Mouse (Mus musculus): Measurements from ENCODE around the gene Phb2.
"Not testable (repeated sequence)": the region's sequence is repeated elsewhere in the genome, so short reads cannot be mapped to it uniquely, and the experiment has no call there.

Phb2 gene

DNA sequence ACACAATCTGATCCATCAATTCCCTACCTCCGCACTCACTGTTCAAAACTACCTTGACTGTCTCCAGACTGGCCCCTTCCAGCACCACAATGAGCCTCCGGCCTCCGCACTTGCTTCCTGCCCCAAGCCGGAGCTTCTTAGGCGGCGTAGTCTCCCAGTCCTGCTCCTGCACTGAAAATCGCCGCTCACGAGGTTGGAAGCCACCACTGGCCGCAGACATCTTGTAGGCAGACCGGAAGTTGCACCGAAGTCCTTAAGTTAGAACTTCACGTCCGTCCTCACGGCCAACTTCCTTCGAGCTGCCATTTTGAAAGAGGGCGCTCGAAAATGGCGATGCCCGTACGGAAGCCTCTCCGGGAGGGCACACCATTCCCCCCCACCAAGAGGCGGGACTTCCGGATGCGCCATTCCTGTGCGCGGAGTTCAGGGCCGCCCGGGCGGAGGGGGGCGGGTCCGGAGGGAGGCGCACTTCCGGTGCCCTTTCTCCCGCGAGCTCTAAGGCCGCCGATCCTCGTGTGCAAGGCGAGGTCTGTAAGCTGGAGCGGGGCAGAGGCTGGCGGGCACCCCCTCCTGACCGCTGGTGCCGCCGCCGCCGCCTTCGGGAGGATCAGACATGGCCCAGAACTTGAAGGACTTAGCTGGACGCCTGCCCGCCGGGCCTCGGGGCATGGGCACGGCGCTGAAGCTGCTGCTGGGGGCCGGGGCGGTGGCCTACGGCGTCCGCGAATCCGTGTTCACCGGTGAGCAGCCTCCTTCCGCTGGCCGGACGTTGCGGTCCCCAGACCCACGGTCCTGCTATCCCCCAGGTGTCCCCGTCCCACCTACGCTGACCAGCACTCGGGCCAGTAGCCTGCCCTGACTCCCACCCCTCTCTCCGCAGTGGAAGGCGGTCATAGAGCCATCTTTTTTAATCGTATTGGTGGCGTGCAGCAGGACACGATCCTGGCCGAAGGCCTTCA is at the start of gene Phb2, which contains the start of gene Emg1:
Phb2 (plus strand) TSS at position 513 of the 959 bp plus-strand sequence.
Emg1 (minus strand) TSS at position 355 of the 959 bp plus-strand sequence.
- peak; percentile 98 for DNase-seq (ENCODE audit: low read depth)

DNA sequence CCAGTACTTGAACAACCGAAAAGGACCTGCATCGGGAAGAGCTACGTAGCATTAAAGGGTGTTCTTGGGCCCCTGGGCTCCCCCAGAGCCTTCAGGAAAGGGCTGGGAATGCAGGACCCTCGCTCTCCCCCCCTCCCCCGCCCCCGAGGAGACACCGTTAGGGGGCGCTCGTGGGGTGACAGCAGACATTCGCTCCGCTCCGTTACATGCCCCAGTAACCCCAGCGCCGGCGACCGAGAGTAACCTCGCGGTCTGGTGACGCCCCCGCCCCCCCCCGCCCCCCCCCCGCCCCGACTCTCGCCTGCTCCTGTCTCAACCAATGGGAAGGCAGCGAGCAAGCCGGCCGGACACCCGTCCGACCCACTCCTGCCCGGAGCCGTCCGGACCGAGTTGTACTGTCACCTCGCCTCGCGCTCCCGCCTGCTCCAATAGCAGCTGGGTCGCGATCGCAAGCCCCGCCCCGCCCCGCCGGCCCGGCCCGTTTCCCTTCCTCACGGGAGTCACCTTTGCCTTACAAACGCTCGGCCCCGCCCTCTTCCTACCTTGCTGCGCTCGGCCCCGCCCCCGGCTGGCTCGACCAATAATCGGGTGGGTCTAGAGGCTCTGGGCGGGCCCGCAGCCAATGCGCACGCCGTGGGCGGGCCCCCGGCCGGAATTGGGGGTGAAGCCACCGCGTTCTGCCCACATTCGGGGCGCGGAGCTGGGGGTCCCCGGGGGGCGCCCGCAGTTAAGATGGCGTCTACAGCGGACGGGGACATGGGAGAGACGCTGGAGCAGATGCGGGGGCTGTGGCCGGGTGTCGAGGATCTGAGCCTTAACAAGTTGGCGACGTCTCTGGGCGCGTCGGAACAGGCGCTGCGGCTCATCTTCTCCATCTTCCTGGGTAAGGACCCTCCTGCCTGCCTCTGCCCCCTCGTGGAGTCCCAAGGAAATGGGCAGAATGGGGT is 49.4 kb upstream of the Phb2 start, which contains the start of gene Lpcat3:
Lpcat3 (plus strand) TSS at position 551 of the 947 bp plus-strand sequence.
- peak; percentile 100 for DNase-seq (ENCODE audit: low read depth)

DNA sequence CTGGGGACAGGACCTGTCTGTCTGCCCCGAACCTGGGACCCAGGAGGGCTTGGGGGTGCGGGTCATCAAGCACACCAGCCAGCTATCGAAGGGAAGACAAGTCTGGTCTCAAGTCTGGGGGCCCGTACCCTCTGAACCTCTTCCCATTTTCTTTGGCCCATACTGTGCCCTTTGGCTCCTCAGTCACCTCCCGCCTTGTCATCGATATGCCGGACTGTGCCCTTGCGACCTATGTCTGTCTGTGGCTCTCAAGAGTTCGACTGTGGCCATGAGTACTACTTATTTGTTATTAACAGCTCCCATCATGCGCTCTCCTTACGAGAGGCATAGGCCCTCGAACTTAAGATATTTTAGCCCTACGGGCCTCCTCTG is 48.7 kb upstream of the Phb2 start:
- no peak for DNase-seq (ENCODE audit: low read depth)

- no peak for DNase-seq (ENCODE audit: low read depth)
These were observed 47.9 kb upstream of the Phb2 start for GRCm38 (mm10) chr6:124664256-124664655.

DNA sequence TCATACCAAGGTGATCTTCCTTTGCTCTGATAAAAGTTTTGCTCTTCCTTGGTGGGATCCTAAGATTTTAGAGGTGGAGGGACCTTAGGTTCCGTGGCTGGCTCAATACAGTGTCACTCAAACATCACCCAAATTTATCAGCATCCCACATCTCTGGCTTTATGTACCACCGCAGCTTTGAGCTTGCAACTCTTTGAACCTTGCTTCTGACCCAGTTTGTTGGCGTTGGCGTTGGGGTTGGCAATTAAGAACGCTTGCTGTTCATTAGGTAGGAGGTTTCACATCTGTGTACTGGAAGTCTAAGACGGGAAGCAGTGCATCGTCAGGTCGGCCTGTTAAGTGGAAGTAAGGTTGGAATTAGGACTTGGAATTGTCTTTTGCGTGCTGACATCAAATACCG is 47.1 kb upstream of the Phb2 start:
- DNase-seq (ENCODE audit: low read depth) = no peak

- DNase-seq (ENCODE audit: low read depth) = no peak
These were observed 42.8 kb upstream of the Phb2 start for GRCm38 (mm10) chr6:124669234-124669859.

DNA sequence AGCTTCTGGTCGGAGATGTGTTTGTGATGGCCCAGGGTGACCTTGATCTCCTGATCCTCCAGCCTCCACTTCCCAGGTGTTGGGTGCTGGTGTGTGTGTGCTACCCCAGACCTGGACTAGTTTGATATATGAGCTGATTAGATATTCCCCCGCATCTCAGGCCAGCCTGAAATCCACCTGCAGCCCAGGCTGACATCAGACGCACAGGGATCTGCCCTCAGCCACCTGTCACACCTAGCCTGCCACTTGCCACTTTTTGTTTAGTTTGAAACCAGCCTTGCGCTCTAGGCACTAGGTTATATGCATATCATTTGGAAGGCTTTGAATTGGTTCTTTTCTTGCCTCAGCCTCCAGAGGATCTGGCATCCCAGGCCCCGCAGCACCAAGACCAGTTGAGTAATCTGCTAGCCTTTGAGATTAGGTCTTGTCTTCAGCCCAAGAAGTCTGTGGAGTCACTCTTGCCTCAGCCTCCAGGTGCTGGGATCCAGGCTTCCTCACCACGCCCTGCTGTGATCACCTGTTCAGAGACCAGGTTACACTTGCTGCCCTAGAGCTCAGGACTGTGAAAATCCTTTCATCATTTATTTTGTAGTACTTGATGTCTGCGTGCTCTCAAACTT is 41.7 kb upstream of the Phb2 start:
- no peak for DNase-seq (ENCODE audit: low read depth)

DNA sequence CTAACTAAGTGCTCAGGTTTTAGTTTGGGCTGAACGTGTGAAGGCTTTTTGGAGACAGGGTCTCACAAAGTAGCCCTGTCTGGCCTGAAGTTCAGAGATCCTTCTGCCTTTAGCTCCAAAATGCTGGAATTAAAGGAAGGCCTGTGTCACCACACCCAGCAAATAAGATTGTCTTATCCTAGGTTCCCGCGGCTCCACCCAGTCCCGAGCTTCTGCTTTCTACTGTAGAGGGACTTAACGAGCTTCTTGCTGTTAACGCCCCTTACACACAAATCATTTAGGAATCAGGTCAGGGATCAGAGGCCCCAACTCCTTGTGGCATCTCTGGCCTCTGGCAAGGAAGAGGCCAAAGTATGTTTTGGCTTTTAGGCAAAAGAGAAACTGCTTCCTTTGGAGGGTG is 40.0 kb upstream of the Phb2 start:
- no peak for DNase-seq (ENCODE audit: low read depth)

DNA sequence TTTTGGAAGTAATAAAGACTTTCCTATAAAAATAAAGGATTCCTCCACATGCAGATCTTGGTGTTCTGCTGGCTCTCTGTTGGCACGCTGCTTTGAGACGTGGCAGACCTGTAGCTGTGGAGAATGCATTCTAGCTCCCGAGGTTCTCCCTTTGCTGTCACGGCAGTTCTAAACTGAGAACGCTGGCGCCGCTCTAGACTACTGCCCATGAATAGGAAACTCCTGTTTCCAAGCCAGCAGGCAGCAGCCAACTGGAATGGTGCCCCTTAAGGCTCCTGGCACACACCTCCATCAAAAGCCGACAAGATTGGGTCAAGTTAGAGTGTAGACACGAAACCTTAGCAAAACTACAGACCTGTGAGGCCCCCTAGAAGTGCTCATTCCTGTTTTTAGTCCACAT is 38.5 kb upstream of the Phb2 start:
- DNase-seq (ENCODE audit: low read depth) = no peak

GRCm38 (mm10) chr6:124674591-124674990 is 37.5 kb upstream of the Phb2 start:
- no peak for DNase-seq (ENCODE audit: low read depth)

DNA sequence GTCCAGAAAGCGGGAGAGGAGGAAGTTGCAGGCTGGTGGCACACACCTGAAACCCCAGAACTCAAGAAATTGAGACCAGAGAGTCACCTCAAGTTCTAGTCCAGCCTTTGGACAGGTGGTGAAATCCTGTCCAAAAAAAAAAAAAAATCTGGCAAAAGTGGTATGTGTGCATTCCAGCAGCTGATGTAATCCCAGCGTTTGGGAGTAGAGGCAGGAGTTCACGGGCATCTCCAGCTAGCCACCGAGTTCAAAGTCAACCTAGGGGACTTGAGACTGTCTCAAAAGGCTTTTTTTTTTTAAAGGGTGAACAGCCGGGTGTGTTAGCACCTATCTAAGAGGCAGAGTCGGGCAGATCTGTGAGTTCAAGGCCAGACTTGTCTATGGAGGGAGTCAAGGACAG is 36.0 kb upstream of the Phb2 start:
- no peak for DNase-seq (ENCODE audit: low read depth)

- DNase-seq (ENCODE audit: low read depth) = no peak
These were observed 33.4 kb upstream of the Phb2 start for GRCm38 (mm10) chr6:124678769-124679168.

DNA sequence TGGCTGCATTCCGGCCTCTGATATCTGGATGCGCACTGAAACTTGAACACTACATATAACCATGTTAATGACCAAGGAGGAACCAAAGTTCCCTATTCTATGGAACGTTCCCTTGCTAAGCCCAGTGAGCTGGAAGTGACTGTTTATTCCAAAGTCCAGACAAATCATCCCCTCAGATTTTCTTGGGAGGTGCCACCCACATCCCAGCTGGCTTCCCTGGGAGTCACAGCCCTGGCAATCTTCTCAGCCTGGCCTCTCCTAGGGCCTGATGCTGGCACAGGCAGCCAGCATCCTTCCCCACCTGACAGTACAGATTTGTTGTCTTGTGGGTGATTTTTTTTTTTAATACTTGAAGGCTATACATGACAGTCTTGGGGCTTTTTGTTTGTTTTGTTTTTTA is 32.6 kb upstream of the Phb2 start:
- no peak for DNase-seq (ENCODE audit: low read depth)

DNA sequence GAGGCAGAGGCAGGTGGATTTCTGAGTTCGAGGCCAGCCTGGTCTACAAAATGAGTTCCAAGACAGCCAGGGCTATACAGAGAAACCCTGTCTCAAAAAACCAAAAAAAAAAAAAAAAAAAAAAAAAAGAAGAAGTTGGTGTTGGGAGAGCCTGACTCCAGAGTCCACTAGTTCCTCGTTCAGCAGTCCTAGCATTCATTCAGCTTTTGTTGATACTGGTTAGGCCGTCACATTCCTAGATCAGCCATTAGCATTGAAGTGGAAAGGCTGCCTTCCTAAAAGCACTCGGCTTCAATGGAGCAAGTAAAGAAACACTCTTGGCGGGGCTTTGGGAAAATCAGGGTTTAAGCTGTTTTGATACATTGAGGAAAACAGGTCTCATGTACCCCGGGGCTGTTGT is 29.8 kb upstream of the Phb2 start:
- DNase-seq (ENCODE audit: low read depth) = not testable (repeated sequence)

DNA sequence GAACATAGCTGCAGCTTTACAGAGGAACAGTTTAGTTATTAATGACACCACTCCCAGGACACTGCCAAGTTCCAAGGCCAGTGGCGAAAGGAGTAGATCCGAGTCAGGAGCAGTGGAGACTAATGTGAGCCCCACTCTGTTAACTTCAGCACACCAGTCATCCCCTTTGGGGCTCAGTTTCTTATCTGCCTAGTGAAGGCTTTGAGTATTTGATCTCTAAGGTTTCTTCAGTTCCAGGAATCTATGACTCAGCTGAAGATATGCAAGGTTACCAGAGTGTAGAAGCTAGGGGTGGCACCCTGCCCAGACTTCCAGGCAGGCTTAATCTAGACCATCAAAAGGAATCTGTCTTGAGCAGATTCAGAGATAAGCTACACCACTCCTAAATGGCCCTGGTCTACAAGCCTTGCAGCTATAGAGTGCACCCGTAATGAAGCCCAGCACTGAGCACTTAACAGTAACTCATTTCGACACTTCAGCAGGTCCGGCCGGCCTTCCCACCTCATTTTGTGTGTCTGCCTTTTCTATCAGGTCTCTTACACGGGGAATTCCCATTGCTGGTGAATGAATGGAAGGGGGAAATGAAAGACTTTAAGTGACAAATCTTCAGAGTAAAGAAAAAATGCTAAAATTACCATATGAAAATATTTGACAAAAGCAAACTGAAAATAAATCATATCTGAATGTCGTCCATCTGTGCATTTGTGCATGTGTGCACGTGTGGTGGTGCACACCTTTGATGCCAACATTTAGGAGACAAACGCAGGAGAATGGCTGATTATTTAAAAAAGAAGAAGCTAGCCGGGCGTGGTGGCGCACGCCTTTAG is 28.3 kb upstream of the Phb2 start:
- peak; percentile 33 for DNase-seq (ENCODE audit: low read depth)

GRCm38 (mm10) chr6:124685606-124686386 is 26.3 kb upstream of the Phb2 start:
- no peak for DNase-seq (ENCODE audit: low read depth)

GRCm38 (mm10) chr6:124686644-124687043 is 25.5 kb upstream of the Phb2 start:
- not testable (repeated sequence) for DNase-seq (ENCODE audit: low read depth)

GRCm38 (mm10) chr6:124688151-124688758 is 23.9 kb upstream of the Phb2 start:
- DNase-seq (ENCODE audit: low read depth) = no peak

DNA sequence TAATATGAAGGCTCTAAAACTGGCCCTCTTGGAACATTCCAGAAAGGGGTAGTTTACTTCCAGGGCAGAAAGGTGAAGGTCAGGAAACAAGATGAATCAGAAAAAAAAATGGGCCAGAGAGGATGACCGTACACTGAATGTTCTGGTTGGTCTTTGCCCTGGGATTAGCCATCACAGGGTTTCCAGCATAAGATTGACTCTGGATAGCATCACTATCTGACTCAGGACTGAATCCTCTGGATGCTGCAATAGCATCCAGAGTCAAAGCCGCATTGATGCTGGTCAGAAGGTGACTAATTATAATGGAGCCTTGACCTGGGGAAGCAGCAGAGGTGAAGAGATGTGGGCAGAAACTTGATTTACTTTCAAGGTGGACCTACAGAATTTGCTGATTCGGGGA is 23.1 kb upstream of the Phb2 start:
- no peak for DNase-seq (ENCODE audit: low read depth)
